Mouse (Mus musculus) adrenal gland (tissue): ENCODE results near the gene Vps37b.

ENCODE experiments used
- intact Hi-C: fragments of 180-260 bp; cut with DNase I; formaldehyde crosslinking; loops from one replicate; pipeline ENCODE4 v1.15.1; 2025

Vps37b gene

DNA sequence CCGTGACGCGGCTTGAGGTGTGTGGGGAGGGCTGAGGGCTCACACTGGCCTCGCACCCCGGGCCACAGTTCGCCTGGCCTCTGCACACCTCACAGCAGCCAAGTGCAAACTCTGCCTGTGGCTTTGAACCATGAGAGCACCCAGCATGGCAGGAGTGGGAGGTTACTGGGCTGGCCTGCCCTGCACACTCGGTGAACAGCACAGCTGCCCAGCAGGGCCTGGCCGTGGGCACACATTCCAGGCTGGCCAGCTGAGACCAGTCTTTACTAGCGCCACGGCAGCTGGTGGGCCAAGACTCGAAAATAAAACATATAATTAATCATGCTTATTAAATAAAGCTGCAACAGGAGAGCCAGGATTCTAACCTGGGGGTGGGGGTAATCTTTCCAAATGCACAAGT, 26.5 kb downstream of the Vps37b start:
- intact Hi-C loops, result no loop called here

DNA sequence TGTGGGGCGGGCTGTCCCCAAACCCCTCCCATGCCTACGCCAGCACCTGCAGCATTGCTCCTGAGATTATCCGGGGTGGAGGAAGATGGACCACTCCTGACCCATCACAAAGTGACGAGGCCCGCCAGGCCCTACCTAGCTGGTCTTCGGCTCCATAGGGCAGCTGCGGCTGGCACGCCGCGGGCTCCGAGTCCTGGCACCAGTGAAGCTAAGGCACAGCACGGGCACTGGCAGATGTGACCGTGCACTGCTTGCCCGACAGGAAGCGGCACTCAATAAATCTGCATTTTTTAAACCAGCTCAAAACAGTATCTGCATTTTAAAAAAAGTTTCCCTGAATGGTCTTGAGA, 26.9 kb downstream of the Vps37b start:
- intact Hi-C loops, result no loop called here

DNA sequence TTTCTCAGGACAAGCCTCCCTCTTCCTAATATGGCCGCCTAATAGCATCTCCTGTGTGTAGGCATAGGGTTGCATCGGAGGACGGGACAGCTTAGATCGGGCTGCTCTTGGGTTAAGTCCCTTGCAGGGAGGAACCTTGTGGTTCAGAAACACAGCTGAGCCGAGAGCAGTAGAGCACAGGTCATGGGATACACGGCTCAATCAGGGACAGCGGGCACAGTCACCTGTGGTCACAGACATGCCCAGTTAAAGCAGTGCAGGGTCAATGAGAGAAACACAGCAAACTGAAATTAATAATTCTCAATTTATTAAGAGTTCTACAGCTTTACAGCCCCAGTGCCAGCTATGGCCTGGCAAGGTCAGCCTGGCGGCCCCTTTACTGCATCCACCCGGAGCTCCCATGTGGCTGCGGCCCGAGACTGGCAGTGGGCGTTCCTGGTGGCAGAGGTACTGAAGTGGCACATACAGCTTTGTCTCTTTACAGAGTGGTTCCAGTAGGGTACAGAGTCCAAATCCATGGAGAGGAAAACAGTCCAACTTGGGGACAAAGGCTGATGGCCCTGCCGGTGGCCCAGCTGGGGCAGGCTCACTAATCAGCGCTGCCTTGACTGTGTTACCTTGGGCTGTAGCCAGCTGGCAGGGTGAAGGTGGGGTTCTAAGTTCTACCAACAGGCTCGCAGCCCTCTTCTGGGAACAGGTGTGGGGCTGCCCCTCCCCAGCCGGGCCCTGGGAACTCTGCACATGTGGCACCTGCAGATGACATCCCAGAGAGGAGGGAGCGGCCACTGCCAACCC, 27.5 kb downstream of the Vps37b start:
- intact Hi-C loops, result loop anchor here (5.0 kb wide), 1 partner anchor 43 kb away; no protein-coding TSS in a partner anchor

DNA sequence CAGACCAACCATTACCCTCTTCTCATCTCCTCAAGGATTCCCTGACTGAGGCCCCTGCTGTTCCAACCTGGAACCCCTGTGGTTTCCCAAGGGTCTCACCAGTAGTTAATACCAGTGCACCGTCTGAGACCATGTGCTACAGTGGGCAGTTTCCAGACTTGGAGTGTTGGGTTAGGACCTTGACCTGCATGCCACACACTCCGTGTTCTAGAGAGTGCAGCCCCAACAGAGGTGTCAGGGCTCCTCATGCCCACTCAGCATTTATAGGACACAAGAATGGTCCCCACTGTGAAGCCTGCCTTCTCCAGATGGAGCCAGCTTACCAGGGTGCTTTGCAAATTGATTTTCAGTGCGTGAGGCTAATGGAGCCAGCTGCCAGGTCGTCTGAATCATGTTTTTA, 28.7 kb downstream of the Vps37b start:
- intact Hi-C loops, result loop anchor here (5.0 kb wide), 1 partner anchor 44 kb away; no protein-coding TSS in a partner anchor

DNA sequence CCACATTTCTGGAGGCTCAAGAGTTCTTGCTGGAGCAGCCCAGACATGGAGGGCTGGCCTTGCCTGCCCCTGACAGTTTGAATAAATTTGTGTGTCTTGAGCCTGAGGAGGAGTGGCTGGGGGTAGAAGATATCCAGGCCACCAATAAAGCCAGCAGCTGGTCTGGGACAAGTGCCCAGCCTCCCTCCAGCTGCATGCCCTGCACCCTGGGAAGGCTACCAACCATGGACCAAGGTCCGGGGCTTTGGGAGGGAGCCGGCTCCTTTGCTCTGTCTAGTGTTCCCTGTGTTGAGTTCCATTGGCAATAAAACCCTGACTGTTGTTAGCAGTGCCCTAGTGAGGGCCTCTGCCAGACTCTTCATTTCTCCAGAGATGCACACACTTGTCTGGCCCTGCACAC, 29.2 kb downstream of the Vps37b start:
- intact Hi-C loops, result loop anchor here (5.0 kb wide), 1 partner anchor 44 kb away; no protein-coding TSS in a partner anchor

DNA sequence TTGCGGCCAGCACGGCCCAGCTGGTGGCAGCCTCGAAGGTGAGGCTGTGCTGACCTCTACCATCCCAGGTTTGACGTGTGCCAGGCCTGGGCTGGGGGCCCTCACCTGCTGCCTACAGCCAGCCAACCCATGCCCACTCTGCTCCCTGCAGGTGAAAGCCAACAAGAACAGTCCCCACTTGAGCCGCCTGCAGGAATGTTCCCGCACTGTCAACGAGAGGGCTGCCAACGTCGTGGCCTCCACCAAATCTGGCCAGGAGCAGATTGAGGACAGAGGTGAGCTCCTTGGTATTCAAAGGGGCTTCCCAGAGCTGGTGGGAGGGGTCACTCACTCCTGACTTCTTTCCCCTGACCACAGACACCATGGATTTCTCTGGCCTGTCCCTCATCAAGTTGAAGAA, 30.8 kb downstream of the Vps37b start:
- intact Hi-C loops, result loop anchor here (5.0 kb wide), 1 partner anchor 46 kb away; no protein-coding TSS in a partner anchor

DNA sequence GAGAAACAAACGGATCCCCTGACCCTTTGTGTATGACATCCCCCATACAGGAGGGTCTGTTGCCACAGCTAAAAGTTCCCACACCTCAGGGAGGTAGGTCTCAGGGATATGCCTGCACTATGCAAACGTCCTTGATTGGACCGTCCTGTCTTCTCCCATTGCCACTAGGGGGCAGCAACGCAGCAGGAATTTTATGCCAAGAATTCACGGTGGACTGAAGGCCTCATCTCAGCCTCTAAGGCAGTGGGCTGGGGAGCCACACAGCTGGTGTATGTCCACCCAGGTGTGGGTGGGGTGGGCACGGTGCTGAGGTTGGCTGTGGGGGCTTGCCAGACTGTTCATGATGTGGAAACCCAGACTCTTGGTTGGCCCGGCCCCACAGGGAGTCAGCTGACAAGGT, 31.2 kb downstream of the Vps37b start:
- intact Hi-C loops, result loop anchor here (1.0 to 5.0 kb wide), 2 partner anchors 46 to 83 kb away; no protein-coding TSS in a partner anchor

DNA sequence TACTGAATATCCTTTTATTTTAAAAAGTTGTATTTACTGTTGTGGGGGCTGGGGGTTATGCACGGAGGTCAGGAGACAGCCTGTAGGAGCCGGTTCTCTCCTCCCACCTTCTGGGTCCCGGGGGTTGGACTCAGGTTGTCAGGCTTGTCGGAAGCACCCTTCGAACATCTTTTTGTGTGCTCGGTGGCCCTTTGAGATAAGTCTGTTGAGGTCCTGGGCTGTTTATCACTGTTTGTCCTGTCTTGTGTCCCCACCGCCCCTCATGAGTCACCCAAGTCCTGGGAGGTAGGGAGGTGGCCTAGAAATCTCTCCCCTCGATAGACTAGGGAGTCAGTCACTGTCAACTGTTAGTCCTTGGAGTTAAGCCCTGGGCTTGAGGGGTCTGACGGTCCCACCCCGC, 33.7 kb downstream of the Vps37b start:
- intact Hi-C loops, result loop anchor here (10.0 kb wide), 1 partner anchor 174 kb away; no protein-coding TSS in a partner anchor

DNA sequence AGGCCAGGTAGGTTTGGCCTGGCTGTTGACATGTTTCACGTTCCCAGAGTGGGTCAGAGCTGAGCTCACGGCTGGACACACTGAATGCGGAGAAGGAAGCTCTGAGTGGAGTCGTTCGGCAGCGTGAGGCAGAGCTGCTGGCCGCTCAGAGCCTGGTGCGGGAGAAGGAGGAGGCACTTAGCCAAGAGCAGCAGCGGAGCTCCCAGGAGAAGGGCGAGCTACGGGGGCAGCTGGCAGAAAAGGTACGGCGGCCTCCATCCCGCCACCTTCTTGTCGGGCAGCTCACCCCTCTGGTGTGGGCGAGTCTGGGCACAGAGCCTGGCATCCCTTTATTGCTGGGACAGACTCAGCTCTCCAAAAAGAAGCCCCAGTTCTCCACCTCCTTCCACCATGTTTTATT, 34.3 kb downstream of the Vps37b start:
- intact Hi-C loops, result loop anchor here (10.0 kb wide), 1 partner anchor 173 kb away; no protein-coding TSS in a partner anchor

DNA sequence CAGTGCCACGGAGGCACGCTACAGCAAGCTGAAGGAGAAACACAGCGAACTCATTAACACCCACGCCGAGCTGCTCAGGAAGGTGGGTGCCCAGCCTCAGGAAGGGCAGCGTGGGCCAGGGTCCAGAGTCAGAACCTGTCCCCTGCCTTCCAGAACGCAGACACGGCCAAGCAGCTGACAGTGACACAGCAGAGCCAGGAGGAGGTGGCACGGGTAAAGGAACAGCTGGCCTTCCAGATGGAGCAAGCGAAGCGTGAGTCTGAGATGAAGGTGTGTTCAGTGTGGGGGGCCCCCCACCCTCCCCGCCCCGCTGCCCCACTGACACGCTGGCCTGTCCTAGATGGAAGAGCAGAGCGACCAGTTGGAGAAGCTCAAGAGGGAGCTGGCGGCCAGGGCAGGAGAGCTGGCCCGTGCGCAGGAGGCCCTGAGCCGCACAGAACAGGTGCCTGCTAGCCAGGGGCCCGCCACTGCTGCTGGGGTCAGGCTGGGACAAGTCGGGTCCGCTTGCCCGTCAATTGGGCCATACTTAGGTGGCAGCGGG, 34.8 kb downstream of the Vps37b start:
- intact Hi-C loops, result loop anchor here (10.0 kb wide), 1 partner anchor 172 kb away; no protein-coding TSS in a partner anchor

DNA sequence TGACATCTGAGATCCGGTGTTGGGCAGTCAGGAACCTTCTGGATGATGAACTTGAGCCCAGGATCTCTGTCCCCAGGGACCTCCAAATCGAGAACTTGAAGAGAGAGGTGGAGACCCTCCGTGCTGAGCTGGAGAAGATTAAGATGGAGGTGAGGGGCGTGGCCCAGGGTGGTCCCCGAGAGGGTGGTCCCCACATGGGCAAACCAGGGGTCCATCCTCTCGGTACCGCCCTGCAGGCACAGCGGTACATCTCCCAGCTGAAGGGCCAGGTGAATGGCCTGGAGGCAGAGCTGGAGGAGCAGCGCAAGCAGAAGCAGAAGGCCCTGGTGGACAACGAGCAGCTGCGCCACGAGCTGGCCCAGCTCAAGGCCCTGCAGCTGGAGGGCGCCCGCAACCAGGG, 35.4 kb downstream of the Vps37b start:
- intact Hi-C loops, result loop anchor here (10.0 kb wide), 1 partner anchor 172 kb away; no protein-coding TSS in a partner anchor

DNA sequence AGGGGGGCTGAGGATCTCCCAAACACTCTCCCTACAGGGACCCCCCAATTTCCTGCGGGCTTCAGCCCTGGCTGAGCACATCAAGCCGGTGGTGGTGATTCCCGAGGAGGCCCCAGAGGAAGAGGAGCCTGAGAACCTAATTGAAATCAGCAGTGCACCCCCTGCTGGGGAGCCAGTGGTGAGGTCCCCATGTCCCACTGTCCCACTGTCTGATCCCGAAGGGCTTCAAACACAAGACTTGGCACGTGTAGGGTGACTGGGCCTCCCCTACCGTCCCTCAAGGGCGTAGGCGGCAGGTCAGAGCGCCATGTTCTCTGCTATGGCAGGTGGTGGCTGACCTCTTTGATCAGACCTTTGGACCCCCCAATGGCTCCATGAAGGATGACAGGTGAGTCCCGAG, 35.9 kb downstream of the Vps37b start:
- intact Hi-C loops, result loop anchor here (10.0 kb wide), 1 partner anchor 171 kb away; no protein-coding TSS in a partner anchor

DNA sequence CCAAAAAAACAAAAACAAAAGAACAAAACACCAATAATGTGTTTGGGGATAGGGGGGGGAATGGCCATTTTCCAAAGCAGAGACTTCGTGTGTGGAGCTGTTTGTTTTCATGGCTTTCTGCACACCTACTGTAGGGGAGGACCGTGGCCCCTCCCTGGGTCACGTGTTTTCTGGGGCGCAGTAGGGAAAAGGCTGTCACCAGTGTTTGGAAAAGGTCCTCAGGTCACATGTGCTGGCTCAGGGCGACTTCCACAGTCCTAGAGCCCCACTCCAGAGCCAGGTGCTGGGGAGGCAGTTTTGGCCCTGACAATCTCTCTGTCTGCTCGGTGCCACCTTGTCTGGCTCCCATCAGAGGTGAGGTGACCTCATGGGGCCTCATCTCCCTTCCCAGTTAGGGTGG, 36.7 kb downstream of the Vps37b start:
- intact Hi-C loops, result loop anchor here (10.0 kb wide), 1 partner anchor 171 kb away; no protein-coding TSS in a partner anchor

DNA sequence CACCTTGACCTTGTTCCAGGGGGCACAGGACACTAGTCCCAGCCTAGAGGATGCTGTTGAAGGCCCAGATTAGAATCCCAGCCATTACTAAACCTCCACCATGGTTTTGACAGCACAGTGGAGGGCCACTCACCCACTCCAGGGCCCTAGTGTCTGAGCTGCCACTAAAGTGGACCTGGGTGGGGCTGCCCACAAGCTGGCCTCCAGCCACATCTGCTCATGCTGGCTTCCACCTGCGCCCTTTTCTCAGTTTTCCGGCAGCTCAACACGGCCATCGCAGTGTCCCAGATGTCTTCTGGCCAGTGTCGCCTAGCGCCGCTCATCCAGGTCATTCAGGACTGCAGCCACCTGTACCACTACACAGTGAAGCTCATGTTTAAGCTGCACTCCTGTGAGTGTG, 37.6 kb downstream of the Vps37b start:
- intact Hi-C loops, result loop anchor here (10.0 kb wide), 1 partner anchor 170 kb away; no protein-coding TSS in a partner anchor

DNA sequence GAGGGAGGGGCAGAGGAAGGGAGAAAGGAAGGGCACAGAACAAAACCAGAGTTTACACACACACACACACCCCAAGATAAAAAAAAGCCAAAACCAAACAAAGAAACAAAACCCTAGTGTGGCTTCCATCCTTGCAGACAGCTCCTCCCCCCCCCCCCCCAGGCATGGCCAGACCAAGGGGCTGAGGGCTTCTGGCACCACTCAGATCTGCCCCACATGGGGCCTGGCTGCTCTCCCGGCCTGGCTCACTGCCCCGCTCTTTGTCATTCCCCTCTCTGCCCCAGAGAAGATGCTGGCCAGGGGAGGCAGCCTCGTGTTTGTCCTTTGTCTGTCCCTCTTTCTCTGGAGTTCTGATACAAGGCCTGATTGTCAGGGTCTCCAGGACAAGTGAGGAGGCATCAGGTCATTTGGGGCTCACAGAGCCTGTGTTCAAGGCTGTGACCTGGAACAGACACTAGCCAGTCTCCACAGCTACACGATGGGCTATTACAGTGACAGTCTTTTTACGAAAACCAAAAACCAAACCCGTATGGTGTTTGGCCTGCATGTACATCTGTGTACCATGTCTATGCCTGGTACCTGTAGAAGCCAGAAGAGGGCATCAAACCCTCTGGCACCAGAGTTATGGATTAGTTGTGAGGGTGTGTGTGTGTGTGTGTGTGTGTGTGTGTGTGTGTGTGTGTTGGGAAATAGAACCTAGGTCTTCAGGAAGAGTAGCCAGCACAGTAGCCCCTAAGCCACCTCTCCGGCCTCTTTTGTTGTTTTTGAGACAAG, 38.6 kb downstream of the Vps37b start:
- intact Hi-C loops, result loop anchor here (2.0 to 10.0 kb wide), 2 partner anchors 47 to 169 kb away; no protein-coding TSS in a partner anchor

DNA sequence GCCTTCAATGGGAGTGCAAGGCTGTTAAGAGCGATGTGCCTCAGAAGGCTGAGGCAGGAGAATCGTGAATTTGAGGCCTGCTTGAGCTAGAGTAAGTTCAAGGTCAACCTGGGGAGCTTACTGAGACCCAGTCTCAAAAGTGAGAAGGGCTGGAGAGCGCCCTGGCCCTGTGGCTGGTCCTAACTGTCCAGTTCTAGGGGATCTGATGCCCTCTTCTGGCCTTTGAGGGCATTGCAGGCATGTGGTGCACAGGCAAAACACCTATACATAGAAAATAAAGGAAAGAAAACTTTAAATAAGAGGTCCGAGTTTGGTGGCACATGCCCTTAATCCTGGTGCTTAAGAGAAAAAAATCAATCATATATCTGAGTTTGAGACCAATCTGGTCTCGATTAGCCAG, 39.3 kb downstream of the Vps37b start:
- intact Hi-C loops, result loop anchor here (2.0 to 10.0 kb wide), 2 partner anchors 46 to 168 kb away; no protein-coding TSS in a partner anchor

DNA sequence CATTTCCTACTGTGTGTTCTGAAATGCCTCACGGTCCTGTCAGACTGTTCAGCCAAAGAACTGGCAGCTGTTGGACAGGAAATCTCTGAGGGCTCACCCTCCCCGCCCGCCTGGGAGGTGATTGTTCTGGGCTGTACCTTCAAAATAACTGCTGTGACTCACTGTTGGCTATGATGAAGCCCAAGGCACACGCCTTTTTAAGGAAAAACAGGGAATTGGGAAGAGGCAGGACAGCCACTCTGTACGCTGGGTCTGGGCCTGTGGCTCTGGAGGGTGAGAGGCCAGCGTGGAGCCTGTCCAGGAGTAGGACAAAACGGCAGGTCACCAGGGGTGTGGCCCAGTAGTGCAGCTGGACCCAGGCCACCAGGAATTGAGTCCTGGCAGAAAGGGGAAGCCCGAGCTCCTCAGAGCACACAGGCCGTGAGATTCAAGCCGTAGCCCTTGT, 39.9 kb downstream of the Vps37b start:
- intact Hi-C loops, result loop anchor here (2.0 to 10.0 kb wide), 2 partner anchors 45 to 167 kb away; no protein-coding TSS in a partner anchor

DNA sequence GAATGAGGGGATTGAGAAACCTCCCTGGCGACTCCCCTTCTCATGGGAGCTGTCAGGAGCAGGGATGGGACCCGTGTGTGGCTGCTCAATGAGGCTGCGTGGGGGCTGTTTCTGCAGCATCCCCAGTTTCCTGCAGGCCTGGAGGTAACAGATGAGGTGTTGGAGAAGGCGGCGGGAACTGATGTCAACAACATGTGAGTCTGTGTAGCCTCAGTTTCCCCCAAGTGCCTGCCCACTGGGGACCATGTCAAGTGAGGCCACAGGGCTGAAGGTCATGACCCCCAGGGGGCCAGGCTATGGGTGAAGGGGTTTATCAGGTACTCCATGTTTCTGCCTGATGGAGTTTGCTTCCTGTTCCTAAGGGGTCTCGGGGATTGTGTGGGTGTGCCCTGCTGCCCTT, 40.7 kb downstream of the Vps37b start:
- intact Hi-C loops, result loop anchor here (10.0 kb wide), 1 partner anchor 167 kb away; no protein-coding TSS in a partner anchor

DNA sequence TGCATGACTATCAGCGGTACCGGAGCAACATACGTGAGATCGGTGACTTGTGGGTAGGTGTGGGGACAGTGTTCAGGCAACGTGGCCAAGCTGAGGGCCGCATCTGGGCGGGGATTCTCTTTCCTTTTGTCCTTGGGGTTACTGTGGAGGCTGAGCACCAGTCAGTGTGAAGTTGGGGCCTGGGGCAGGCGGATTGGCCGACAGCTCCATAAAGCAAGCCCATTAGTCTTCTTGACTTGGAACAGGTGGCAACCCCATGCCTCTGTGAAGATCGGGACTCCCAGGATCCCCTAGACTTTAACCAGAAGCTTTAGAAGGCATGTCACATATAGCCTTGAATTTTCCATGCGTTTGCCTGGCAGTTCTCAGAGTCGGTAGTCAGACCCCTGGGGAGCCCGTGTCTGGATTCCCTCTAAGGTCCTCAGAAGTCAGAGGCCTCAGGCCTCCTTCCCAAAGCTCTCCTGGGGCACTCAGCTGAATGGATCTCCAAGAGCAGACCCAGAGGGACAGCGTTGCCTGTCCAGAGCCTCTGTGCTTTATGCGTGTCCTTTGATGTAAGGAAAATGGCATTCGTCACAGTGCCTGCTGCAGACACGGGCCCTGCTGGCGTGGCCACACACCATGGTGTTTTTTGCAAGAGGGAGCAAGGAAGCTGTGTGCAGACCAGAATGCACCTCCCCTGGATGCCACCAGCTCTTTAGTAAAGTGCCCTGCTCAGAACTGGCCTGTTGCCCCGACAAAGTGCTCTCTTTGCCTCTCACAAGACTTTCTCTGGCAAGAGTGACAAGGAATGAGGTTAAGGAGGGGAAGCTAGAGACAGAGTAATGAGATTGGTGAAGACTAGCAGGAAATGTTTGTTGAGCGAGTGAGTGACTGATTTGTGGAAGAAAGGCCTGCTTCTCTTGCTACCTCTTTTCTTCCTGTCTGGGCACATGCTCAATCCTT, 41.9 kb downstream of the Vps37b start:
- intact Hi-C loops, result loop anchor here (10.0 kb wide), 1 partner anchor 165 kb away; no protein-coding TSS in a partner anchor

DNA sequence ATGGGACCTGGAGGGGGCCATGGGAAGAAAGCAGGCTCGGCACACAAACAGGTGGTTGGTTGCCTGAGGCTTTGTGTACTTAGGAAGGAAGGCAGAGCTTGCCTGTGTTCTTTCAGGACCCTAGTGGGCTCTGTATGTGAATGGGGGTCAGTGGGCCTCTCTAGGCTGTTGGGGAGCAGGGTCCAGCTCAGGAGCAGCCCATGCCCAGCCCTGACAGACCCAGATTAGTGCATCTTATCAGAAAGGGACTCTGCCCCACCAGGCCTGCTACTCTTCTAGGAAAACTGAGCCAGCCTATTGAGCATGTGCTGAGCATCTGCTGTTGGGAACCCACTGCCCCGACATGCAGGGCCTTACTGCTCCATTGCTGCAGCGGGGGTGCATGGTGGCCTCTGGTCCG, 44.6 kb downstream of the Vps37b start:
- intact Hi-C loops, result no loop called here
